Mouse (Mus musculus) embryonic facial prominence, embryonic 14.5 days (tissue): ENCODE data around the gene Defb41. TPM values are rescaled to one million over a fixed set of nuclear protein-coding genes. Genes with fewer than 3 reads are reported as not detected.
"Not testable (repeated sequence)": the region's sequence is repeated elsewhere in the genome, so short reads cannot be mapped to it uniquely, and the experiment has no call there.

Experiments
- ATAC-seq: fragments of 200-750 bp; cut with Nextera tagmentation; 2 replicates; pipeline ENCODE4 v1.8.0; 2017; ENCODE audit warnings: low read depth, moderate number of reproducible peaks, moderate TSS enrichment
- DNase-seq: peaks from one replicate; pipeline ENCODE4 v3.0.0-alpha.2; 2015; ENCODE audit warnings: low spot score
- H3K27ac ChIP-seq: fragments of 300-500 bp; sonication (generic); replicated peaks from 2 replicates; pipeline ENCODE4 v1.5.1; 2014; ENCODE audit warnings: low read depth, mild to moderate bottlenecking, low read length, moderate library complexity
- H3K27me3 ChIP-seq: fragments of 300-500 bp; sonication (generic); replicated peaks from 2 replicates; pipeline ENCODE4 v1.6.1; 2014; ENCODE audit warnings: low read length; ENCODE audit not compliant: control insufficient read depth, insufficient read depth
- H3K36me3 ChIP-seq: fragments of 300-500 bp; sonication (generic); 2 replicates; pipeline ENCODE4 v1.6.1; 2014; ENCODE audit warnings: low read length, mixed read lengths; ENCODE audit not compliant: control insufficient read depth, insufficient read depth
- H3K4me1 ChIP-seq: fragments of 300-500 bp; sonication (generic); 2 replicates; pipeline ENCODE4 v1.6.1; 2014; ENCODE audit warnings: antibody characterized with exemption, low read length; ENCODE audit not compliant: control insufficient read depth, insufficient read depth
- H3K4me2 ChIP-seq: fragments of 300-500 bp; sonication (generic); 2 replicates; pipeline ENCODE4 v1.6.1; 2014; ENCODE audit warnings: low read depth, mild to moderate bottlenecking, low read length, moderate library complexity, mixed read lengths
- H3K4me3 ChIP-seq: fragments of 300-500 bp; sonication (generic); 2 replicates; pipeline ENCODE4 v1.5.1; 2014; ENCODE audit warnings: low read depth, mild to moderate bottlenecking, low read length
- H3K9ac ChIP-seq: fragments of 300-500 bp; sonication (generic); 2 replicates; pipeline ENCODE4 v1.6.1; 2014; ENCODE audit warnings: low read depth, mild to moderate bottlenecking, low read length, moderate library complexity, mixed read lengths
- H3K9me3 ChIP-seq: fragments of 300-500 bp; sonication (generic); 2 replicates; pipeline ENCODE4 v1.6.1; 2016; ENCODE audit warnings: low read length; ENCODE audit not compliant: control insufficient read depth
- WGBS: fragments of 180-500 bp; shearing (Covaris S2); extraction: QIAGEN DNeasy Blood & Tissue Kit; methylation state at CpG from one replicate; pipeline ENCODE4 v1.1.7; 2014; 5-methylcytosine and 5-hydroxymethylcytosine counted together
- polyA plus RNA-seq: library from polyadenylated mRNA; unstranded; fragments of >200 nt; fragmentation: Nextera tagmentation; extraction: Ambion mirVana; gene quantifications from 2 replicates; pipeline ENCODE4 v1.2.1, GENCODE M21; 2014

The Defb41 gene
- polyA plus RNA-seq, 1 experiment from 2014 or later, result not detected

DNA sequence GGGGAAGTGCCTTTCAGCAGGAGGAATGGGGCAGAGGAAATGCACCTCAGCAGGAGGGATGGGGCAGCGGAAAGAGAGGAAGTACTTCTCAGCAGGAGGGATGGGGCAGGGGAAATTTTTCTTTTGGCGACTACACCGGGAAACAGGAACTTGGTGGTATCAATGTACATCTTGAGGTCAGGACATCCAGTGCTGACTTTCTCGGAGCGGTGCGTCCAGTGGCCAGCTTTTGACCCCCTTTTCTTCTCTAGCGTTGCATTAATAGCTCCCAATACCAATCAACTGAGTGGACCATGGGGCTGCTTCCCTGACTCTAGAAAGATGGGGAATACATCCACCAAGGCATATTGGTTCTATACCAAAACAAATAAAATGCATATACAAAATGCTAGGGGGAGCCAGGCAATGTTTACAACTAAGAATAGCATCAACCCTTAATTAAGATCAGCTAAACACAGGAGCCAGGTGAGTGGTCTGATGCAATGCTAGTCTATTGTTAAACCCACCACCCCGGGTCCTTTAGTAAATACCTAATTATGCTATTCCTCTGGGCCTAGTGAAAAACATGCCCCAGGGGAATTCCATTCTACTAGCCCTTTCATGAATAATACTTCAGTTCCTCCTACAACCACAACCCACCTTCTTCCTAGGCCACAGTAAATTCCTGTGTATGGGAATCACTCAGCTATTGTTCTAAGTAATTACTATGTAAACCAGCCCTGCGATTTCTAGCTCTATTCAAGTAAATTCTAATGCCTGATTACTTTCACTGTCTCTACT, 18.9 kb downstream of the Defb41 start:
- not testable (repeated sequence) for H3K9ac ChIP-seq, H3K4me1 ChIP-seq, H3K36me3 ChIP-seq, H3K27me3 ChIP-seq, H3K27ac ChIP-seq, ATAC-seq, H3K9me3 ChIP-seq, H3K4me2 ChIP-seq, DNase-seq, H3K4me3 ChIP-seq
- 86% methylated on average over 9 of the region's 9 CpGs for WGBS

DNA sequence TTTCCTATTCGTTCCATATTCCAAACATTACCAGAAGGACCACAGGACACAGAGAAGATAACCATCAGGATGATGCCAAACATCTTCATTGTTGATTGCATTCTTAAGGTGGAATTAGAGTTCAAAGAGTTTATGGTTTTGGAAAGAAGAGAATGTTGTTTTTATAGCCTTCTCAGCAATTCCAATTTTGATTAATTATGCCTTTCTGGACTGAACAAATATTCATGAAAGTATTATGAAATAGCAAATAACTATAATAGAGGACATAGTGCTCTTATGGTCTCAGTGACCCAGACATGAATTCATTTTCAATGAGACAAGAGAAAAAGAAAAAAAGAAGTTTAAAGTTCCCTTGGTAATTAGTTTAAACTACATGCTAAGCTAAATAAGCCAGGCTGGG, 27.6 kb downstream of the Defb41 start, which contains the start of gene Defb18:
Gene Defb18, minus strand, starts transcription at position 101 of the 400 bp plus-strand sequence.
- 72% methylated on average over 1 of the region's 1 CpGs for WGBS
- H3K9me3 ChIP-seq, result no peaks in the 10 kb centered on the region
- H3K36me3 ChIP-seq, result no peaks in the 10 kb centered on the region
- ATAC-seq (no peak), DNase-seq (no peak)
- H3K27ac ChIP-seq, result no peak within 1 kb of the TSS
- no peak within 1 kb of the TSS for H3K4me3 ChIP-seq
- no peak within 1 kb of the TSS for H3K9ac ChIP-seq
- H3K4me2 ChIP-seq, result no peak within 1 kb of the TSS
- H3K4me1 ChIP-seq, result no peaks in the 10 kb centered on the region
- H3K27me3 ChIP-seq, result no peaks in the 10 kb centered on the region

DNA sequence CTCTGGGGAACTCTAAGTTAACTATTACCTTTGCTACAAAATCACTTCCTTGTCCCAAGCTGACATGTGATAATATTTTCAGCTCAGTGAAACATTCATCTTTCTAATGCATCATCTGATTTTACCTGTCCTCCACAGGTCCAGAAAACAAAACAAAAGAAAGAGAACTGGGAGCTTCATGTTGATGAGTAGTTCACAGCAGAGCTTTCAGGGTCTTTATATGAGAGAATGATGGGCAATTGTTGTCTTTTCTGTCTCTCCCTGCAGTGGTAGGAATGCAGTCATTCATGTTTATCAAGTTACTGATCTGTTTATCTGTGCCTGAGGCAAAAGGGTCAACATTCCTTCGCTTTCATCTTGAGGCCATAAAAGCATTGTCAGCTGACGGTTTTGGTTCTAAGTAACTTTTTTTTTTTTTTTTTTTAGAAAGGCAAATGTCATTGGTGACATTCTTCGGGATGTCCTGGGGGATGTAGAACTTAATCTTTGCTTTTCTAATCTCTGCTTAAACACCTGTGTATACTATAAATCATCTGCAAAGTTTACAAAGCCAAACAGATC, 41.5 kb downstream of the Defb41 start:
- no peak overlapping the region for H3K4me3 ChIP-seq
- H3K27me3 ChIP-seq, result no peaks in the 10 kb centered on the region
- H3K27ac ChIP-seq, result no peak overlapping the region
- DNase-seq, result peak; percentile 41
- 27% methylated on average over 3 of the region's 3 CpGs for WGBS
- H3K36me3 ChIP-seq, result no peaks in the 10 kb centered on the region
- H3K4me1 ChIP-seq, result no peaks in the 10 kb centered on the region
- no peak overlapping the region for H3K4me2 ChIP-seq
- peak; percentile 47; the same call in 1 of the 2 replicates for ATAC-seq
- no peaks in the 10 kb centered on the region for H3K9me3 ChIP-seq
- H3K9ac ChIP-seq, result no peak overlapping the region

Other genes with a start within 250 kb of the Defb41 start
- not detected in 2 replicates for gene Crisp4, start 119.2 kb downstream of the Defb41 start, polyA plus RNA-seq
- not detected in 2 replicates for gene Defb18, start 27.7 kb downstream of the Defb41 start, polyA plus RNA-seq